Mouse (Mus musculus) MEL (cell line): ENCODE data around the gene Ipmk.

Source experiments
- CTCF ChIP-seq, 3 experiments: IDR thresholded peaks in 2 of 3; conservative IDR thresholded peaks in 1 of 3; 2 replicates each; pipeline ENCODE4 v1.5.1; 2011 to 2012; ENCODE audit warnings: low read length in 3 of 3, low read depth in 2 of 3, mild to moderate bottlenecking in 2 of 3, improper control_type of control experiment in 1 of 3, inconsistent platforms in 1 of 3, mixed read lengths in 1 of 3, moderate library complexity in 1 of 3; ENCODE audit not compliant: control insufficient read depth in 1 of 3, insufficient read depth in 1 of 3, poor library complexity in 1 of 3, severe bottlenecking in 1 of 3
- GATA1 ChIP-seq: IDR thresholded peaks from 2 replicates; pipeline ENCODE4 v1.6.1; 2011; ENCODE audit warnings: low read depth, low read length, improper control_type of control experiment
- MAX ChIP-seq: IDR thresholded peaks from 2 replicates; pipeline ENCODE4 v1.6.1; 2011; ENCODE audit warnings: low read length, improper control_type of control experiment
- MYC ChIP-seq: IDR thresholded peaks from 2 replicates; pipeline ENCODE4 v1.6.1; 2011; ENCODE audit warnings: low read depth, mild to moderate bottlenecking, low read length, improper control_type of control experiment, moderate library complexity
- NELFE ChIP-seq: IDR thresholded peaks from 2 replicates; pipeline ENCODE4 v1.6.1; 2011; ENCODE audit warnings: low read depth, low read length, improper control_type of control experiment
- POLR2A ChIP-seq, 2 experiments: IDR thresholded peaks; 2 replicates each; pipeline ENCODE4 v1.6.1; 2011 to 2012; ENCODE audit warnings: low read length in 2 of 2, mild to moderate bottlenecking in 2 of 2, control low read depth in 1 of 2, improper control_type of control experiment in 1 of 2, low read depth in 1 of 2, moderate library complexity in 1 of 2; ENCODE audit not compliant: control insufficient read depth in 1 of 2, insufficient read depth in 1 of 2, poor library complexity in 1 of 2
- POLR2AphosphoS5 ChIP-seq: IDR thresholded peaks from 2 replicates; pipeline ENCODE4 v1.6.1; 2012; ENCODE audit warnings: low read depth, borderline replicate concordance, mild to moderate bottlenecking, inconsistent platforms, low read length, moderate library complexity, mixed read lengths
- USF1 ChIP-seq: IDR thresholded peaks from 2 replicates; pipeline ENCODE4 v1.6.1; 2014; ENCODE audit warnings: low read depth, mild to moderate bottlenecking, inconsistent platforms, low read length, improper control_type of control experiment, moderate library complexity
- ZMIZ1 ChIP-seq: IDR thresholded peaks from 2 replicates; pipeline ENCODE4 v1.6.1; 2012; ENCODE audit warnings: low read depth, mild to moderate bottlenecking, inconsistent platforms, low read length, improper control_type of control experiment, moderate library complexity

DNA sequence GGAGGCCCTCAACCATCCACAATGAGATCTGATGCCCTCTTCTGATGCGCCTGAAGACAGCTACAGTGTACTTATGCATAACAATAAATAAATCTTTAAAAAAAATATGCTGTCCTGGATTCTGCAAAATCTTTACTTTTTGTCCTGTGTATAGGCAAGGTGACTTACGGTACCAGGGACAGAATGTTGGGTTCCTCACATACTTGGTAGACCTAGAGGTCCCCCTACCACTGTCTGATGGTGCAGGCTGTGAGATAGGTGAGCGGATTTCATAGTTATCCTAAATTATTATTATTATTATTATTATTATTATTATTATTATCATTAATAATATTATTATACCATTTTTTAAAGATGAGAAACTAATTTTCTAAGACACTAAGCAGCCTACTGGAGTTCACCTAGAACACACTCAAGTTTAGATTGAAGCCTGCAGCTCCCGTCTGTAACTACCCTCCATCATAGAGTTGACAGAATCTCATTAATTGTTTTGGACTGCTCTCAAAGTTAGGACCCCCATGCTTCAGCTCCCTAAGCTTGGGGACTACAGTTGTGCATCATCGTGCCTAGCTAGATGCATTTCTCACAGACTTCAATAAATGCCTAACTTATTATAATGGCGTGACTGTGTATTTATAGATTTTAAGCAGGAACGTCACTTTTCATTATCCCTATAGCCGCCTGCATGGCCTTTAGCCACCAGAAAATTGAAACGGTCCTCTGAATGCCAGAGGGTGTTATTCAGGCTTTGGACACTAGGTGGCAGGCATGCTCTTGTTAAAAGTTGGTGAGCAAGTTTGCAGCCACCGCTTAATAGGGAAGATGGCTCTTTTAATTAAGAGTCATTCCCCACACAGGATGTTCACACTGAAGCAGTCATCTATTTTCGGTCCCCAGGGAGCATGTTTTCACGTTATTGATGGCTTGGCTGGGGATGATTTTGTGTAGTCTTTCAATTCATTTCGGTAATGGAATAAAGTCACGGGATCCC, 74.8 kb downstream of the Ipmk start:
- TF ChIP-seq CTCF (IDR thresholded peaks at IDR 0.05 in 2 of 3, conservative IDR thresholded peaks at IDR 0.05 in 1 of 3; ENCODE audit: control insufficient read depth in 1 of 3, insufficient read depth in 1 of 3, low read depth in 2 of 3, low read length in 3 of 3, poor library complexity in 1 of 3, severe bottlenecking in 1 of 3): peak; percentile 67 to 82 (median 74)
- TF ChIP-seq MAX: no peak
- TF ChIP-seq POLR2A (IDR thresholded peaks at IDR 0.05; ENCODE audit: control insufficient read depth in 1 of 2, insufficient read depth in 1 of 2, low read depth in 1 of 2, low read length in 2 of 2, poor library complexity in 1 of 2): no peak
- TF ChIP-seq MYC: no peak
- TF ChIP-seq USF1: no peak
- TF ChIP-seq POLR2AphosphoS5: no peak
- no peak for TF ChIP-seq NELFE
- TF ChIP-seq ZMIZ1: no peak
- TF ChIP-seq GATA1: no peak
